Mouse (Mus musculus) heart, embryonic 10.5 days (tissue): ENCODE results near the gene Rcsd1. TPM values are rescaled to one million over a fixed set of nuclear protein-coding genes. Genes with fewer than 3 reads are reported as not detected.

ENCODE experiments used
- DNase-seq: peaks from one replicate; pipeline ENCODE4 v3.0.0-alpha.2; 2017; ENCODE audit warnings: low spot score
- H3K27ac ChIP-seq: fragments of 300-500 bp; sonication (generic); 2 replicates; pipeline ENCODE4 v1.5.1; 2016; ENCODE audit warnings: mild to moderate bottlenecking
- H3K27me3 ChIP-seq: fragments of 300-500 bp; sonication (generic); 2 replicates; pipeline ENCODE4 v1.6.1; 2016; ENCODE audit warnings: mild to moderate bottlenecking; ENCODE audit not compliant: poor library complexity, insufficient read depth, severe bottlenecking
- H3K36me3 ChIP-seq: fragments of 300-500 bp; sonication (generic); 2 replicates; pipeline ENCODE4 v1.6.1; 2016; ENCODE audit warnings: mild to moderate bottlenecking, moderate library complexity
- H3K4me1 ChIP-seq: fragments of 300-500 bp; sonication (generic); 2 replicates; pipeline ENCODE4 v1.6.1; 2016; ENCODE audit warnings: mild to moderate bottlenecking
- H3K4me3 ChIP-seq: fragments of 300-500 bp; sonication (generic); 2 replicates; pipeline ENCODE4 v1.5.1; 2016; ENCODE audit warnings: mild to moderate bottlenecking, moderate library complexity
- H3K9me3 ChIP-seq: fragments of 300-500 bp; sonication (generic); 2 replicates; pipeline ENCODE4 v1.6.1; 2016; ENCODE audit warnings: mild to moderate bottlenecking, moderate library complexity
- WGBS: fragments of 180-500 bp; shearing (Covaris S2); methylation state at CpG from one replicate; pipeline ENCODE4 v1.1.7; 2016; 5-methylcytosine and 5-hydroxymethylcytosine counted together
- polyA plus RNA-seq: library from polyadenylated mRNA; unstranded; fragments of >200 nt; fragmentation: Nextera tagmentation; extraction: Ambion mirVana; gene quantifications from 2 replicates; pipeline ENCODE4 v1.2.1, GENCODE M21; 2016

Rcsd1 gene
- polyA plus RNA-seq, 1 experiment from 2014 or later: 100 TPM

- no peaks in the 10 kb centered on the region for H3K9me3 ChIP-seq
- peak overlapping the region; percentile 97 for H3K27ac ChIP-seq
- no peak for DNase-seq
- H3K4me1 ChIP-seq: peaks cover 50% of the 10 kb centered on the region
- no peaks in the 10 kb centered on the region for H3K27me3 ChIP-seq
- H3K36me3 ChIP-seq: 0 out of 2 replicates have a peak, but pooled peaks cover 7% of the 10 kb centered on the region
- WGBS: 24% methylated on average over 9 of the region's 9 CpGs
- peak overlapping the region; percentile 73 for H3K4me3 ChIP-seq
Observed at GRCm38 (mm10) chr1:165708686-165709380, 724 bp downstream of the Rcsd1 start.

- Histone ChIP-seq H3K4me1 (peaks cover 59% of the 10 kb centered on the region), H3K27ac (peak overlapping the region; percentile 97), H3K4me3 (peak overlapping the region; percentile 73), H3K36me3 (0 out of 2 replicates have a peak, but pooled peaks cover 7% of the 10 kb centered on the region), H3K27me3 (no peaks in the 10 kb centered on the region), H3K9me3 (no peaks in the 10 kb centered on the region)
- WGBS: under 1% methylated on average over 47 of the region's 47 CpGs
- peak; percentile 89 for DNase-seq
Observed at GRCm38 (mm10) chr1:165707640-165708322, 1.8 kb downstream of the Rcsd1 start.

- Histone ChIP-seq H3K4me3 (peak overlapping the region; percentile 73), H3K27me3 (no peaks in the 10 kb centered on the region), H3K4me1 (peaks cover 65% of the 10 kb centered on the region), H3K27ac (peak overlapping the region; percentile 97), H3K9me3 (no peaks in the 10 kb centered on the region), H3K36me3 (0 out of 2 replicates have a peak, but pooled peaks cover 7% of the 10 kb centered on the region)
- DNase-seq: no peak
- WGBS: 5% methylated on average over 10 of the region's 10 CpGs
Observed at GRCm38 (mm10) chr1:165707241-165707639, 2.3 kb downstream of the Rcsd1 start.

- peaks cover 72% of the 10 kb centered on the region for H3K4me1 ChIP-seq
- no peaks in the 10 kb centered on the region for H3K27me3 ChIP-seq
- no peaks in the 10 kb centered on the region for H3K9me3 ChIP-seq
- 25% methylated on average over 4 of the region's 4 CpGs for WGBS
- no peak for DNase-seq
- H3K27ac ChIP-seq: peak overlapping the region; percentile 97
- H3K4me3 ChIP-seq: peak overlapping the region; percentile 73
- 0 out of 2 replicates have a peak, but pooled peaks cover 7% of the 10 kb centered on the region for H3K36me3 ChIP-seq
Observed at GRCm38 (mm10) chr1:165706492-165706891, 3.1 kb downstream of the Rcsd1 start.

- no peaks in the 10 kb centered on the region for H3K27me3 ChIP-seq
- H3K27ac ChIP-seq: peak overlapping the region; percentile 97
- H3K9me3 ChIP-seq: no peaks in the 10 kb centered on the region
- 0 out of 2 replicates have a peak, but pooled peaks cover 7% of the 10 kb centered on the region for H3K36me3 ChIP-seq
- H3K4me1 ChIP-seq: peaks cover 78% of the 10 kb centered on the region
- WGBS: 49% methylated on average over 7 of the region's 7 CpGs
- DNase-seq: no peak
- H3K4me3 ChIP-seq: peak overlapping the region; percentile 73
Observed at GRCm38 (mm10) chr1:165705868-165706348, 3.6 kb downstream of the Rcsd1 start.

GRCm38 (mm10) chr1:165705368-165705767 lies 4.2 kb downstream of the Rcsd1 start:
- H3K27me3 ChIP-seq: no peaks in the 10 kb centered on the region
- WGBS: 45% methylated on average over 6 of the region's 6 CpGs
- H3K27ac ChIP-seq: peak overlapping the region; percentile 97
- DNase-seq: no peak
- H3K9me3 ChIP-seq: no peaks in the 10 kb centered on the region
- H3K4me3 ChIP-seq: peak overlapping the region; percentile 73
- H3K36me3 ChIP-seq: 0 out of 2 replicates have a peak, but pooled peaks cover 7% of the 10 kb centered on the region
- H3K4me1 ChIP-seq: peaks cover 83% of the 10 kb centered on the region

GRCm38 (mm10) chr1:165704841-165705240 lies 4.7 kb downstream of the Rcsd1 start:
- Histone ChIP-seq H3K27ac (peak overlapping the region; percentile 97), H3K4me1 (peaks cover 84% of the 10 kb centered on the region), H3K9me3 (no peaks in the 10 kb centered on the region), H3K36me3 (peaks cover 12% of the 10 kb centered on the region; the same call in 1 of the 2 replicates), H3K4me3 (peak overlapping the region; percentile 73), H3K27me3 (no peaks in the 10 kb centered on the region)
- whole genome bisulfite sequencing: 56% methylated on average over 3 of the region's 3 CpGs
- no peak for DNase-seq

GRCm38 (mm10) chr1:165702221-165703031 lies 7.1 kb downstream of the Rcsd1 start:
- Histone ChIP-seq H3K36me3 (peaks cover 29% of the 10 kb centered on the region; the same call in 1 of the 2 replicates), H3K4me3 (peak overlapping the region; percentile 48), H3K4me1 (peaks cover 88% of the 10 kb centered on the region), H3K9me3 (no peaks in the 10 kb centered on the region), H3K27ac (peak overlapping the region; percentile 84), H3K27me3 (no peaks in the 10 kb centered on the region)
- DNase-seq: peak; percentile 91
- 8% methylated on average over 19 of the region's 19 CpGs for WGBS

GRCm38 (mm10) chr1:165701562-165701961 lies 8.0 kb downstream of the Rcsd1 start:
- no peaks in the 10 kb centered on the region for H3K27me3 ChIP-seq
- peaks cover 92% of the 10 kb centered on the region for H3K4me1 ChIP-seq
- H3K27ac ChIP-seq: peak overlapping the region; percentile 84
- H3K4me3 ChIP-seq: peak overlapping the region; percentile 48
- H3K36me3 ChIP-seq: peaks cover 33% of the 10 kb centered on the region; the same call in 1 of the 2 replicates
- no peak for DNase-seq
- no peaks in the 10 kb centered on the region for H3K9me3 ChIP-seq
- 16% methylated on average over 9 of the region's 9 CpGs for WGBS

GRCm38 (mm10) chr1:165700933-165701518 lies 8.5 kb downstream of the Rcsd1 start:
- Histone ChIP-seq H3K27me3 (no peaks in the 10 kb centered on the region), H3K9me3 (no peaks in the 10 kb centered on the region), H3K36me3 (peaks cover 33% of the 10 kb centered on the region; the same call in 1 of the 2 replicates), H3K4me3 (peak overlapping the region; percentile 48), H3K4me1 (peaks cover 92% of the 10 kb centered on the region), H3K27ac (peak overlapping the region; percentile 84)
- DNase-seq: no peak
- 19% methylated on average over 6 of the region's 6 CpGs for WGBS

GRCm38 (mm10) chr1:165700376-165700815 lies 9.2 kb downstream of the Rcsd1 start:
- no peaks in the 10 kb centered on the region for H3K9me3 ChIP-seq
- H3K27me3 ChIP-seq: no peaks in the 10 kb centered on the region
- peak overlapping the region; percentile 48 for H3K4me3 ChIP-seq
- peaks cover 92% of the 10 kb centered on the region for H3K4me1 ChIP-seq
- no peak for DNase-seq
- peaks cover 35% of the 10 kb centered on the region; the same call in 1 of the 2 replicates for H3K36me3 ChIP-seq
- WGBS: 16% methylated on average over 7 of the region's 7 CpGs
- H3K27ac ChIP-seq: peak overlapping the region; percentile 84

GRCm38 (mm10) chr1:165697701-165698100 lies 11.9 kb downstream of the Rcsd1 start:
- Histone ChIP-seq H3K27ac (peak overlapping the region; percentile 76), H3K27me3 (no peaks in the 10 kb centered on the region), H3K4me3 (no peak overlapping the region), H3K4me1 (peaks cover 94% of the 10 kb centered on the region), H3K36me3 (peaks cover 39% of the 10 kb centered on the region; the same call in 1 of the 2 replicates), H3K9me3 (no peaks in the 10 kb centered on the region)
- 52% methylated on average over 8 of the region's 8 CpGs for WGBS
- no peak for DNase-seq
